In the genomic region with DNA sequence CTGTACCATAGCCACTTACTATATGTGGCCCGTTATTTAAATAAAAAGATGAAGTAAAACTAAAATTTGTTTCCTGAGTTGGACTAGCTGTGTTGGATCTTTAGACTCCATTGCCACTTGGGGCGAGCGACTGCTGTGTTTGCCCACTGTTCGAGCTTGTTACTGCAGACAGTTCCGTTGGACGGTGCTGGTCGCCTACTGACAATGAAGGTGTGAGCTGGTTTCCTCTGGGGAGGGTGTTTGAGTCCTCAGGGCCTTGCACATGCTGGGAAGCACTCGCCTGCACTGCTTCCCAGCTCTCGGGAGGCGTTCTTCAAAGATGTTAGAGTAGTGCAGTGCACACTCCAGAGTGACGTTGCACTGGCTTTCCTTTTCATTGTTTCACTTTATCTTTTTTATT, we compare ENCODE assay signal across 8 mouse cellular contexts. TPM values are rescaled to one million over a fixed set of nuclear protein-coding genes. Genes with fewer than 3 reads are reported as not detected.
DNase-seq lines count a peak whose midpoint lies in the region; ATAC-seq and TF ChIP-seq lines count a peak whose summit lies in the region.
"Had no signal": no experiment of that assay in that cellular context is flagged by ENCODE, and none has a peak within 500 bp of the region (broad histone marks: within the 10 kb centered on the region; RNA-seq: fewer than 3 reads in every experiment).

No protein-coding gene starts in this region.

- ATAC-seq in heart, embryonic 16.5 days (replicated peaks; ENCODE audit: extremely low read depth, insufficient read depth, low FRiP score) = no peak
- ATAC-seq in lung, embryonic 16.5 days (ENCODE audit: low read depth) = no peak

- peak overlapping the region; percentile 77 for H3K4me2 ChIP-seq in heart, embryonic 16.5 days (ENCODE audit: low read depth, low read length)
- peak overlapping the region; percentile 75; the same call in 1 of the 2 replicates for H3K4me2 ChIP-seq in lung, embryonic 16.5 days (ENCODE audit: low read depth, low read length)

- intact Hi-C loops in left cerebral cortex, adult 2 months (cut with DNase I) = loop anchor here (2.0 to 5.0 kb wide), 2 partner anchors 33 to 153 kb away; a partner anchor contains a TSS

- peaks cover 45% of the 10 kb centered on the region for H3K4me1 ChIP-seq in heart, embryonic 16.5 days (ENCODE audit: control insufficient read depth, insufficient read depth, low read length)
- peaks cover 32% of the 10 kb centered on the region for H3K4me1 ChIP-seq in lung, embryonic 16.5 days (replicated peaks; ENCODE audit: control insufficient read depth, insufficient read depth, low read length)

- TF ChIP-seq CTCF in left cerebral cortex, adult 2 months (IDR thresholded peaks at IDR 0.05) = no peak

- peak overlapping the region; percentile 85 for H3K4me3 ChIP-seq in left cerebral cortex, adult 2 months
- peak overlapping the region; percentile 67 for H3K4me3 ChIP-seq in heart, embryonic 16.5 days (ENCODE audit: low read length)
- no peak overlapping the region for H3K4me3 ChIP-seq in lung, embryonic 16.5 days (ENCODE audit: low read length)

- peak in 1 of 2 experiments; percentile 35 for DNase-seq in left cerebral cortex, adult 2 months (ENCODE audit: extremely low spot score in 1 of 2, low spot score in 2 of 2)
- DNase-seq in left cerebral cortex, adult 11 months (ENCODE audit: low spot score) = no peak
- peak; percentile 47 for DNase-seq in ZHBTc4 (ENCODE audit: low read depth, low spot score)
- no peak for DNase-seq in ovary, postnatal 14 days (ENCODE audit: low spot score)
- no peak for DNase-seq in ovary, adult 18-20 months (ENCODE audit: low spot score)

- H3K9me3 ChIP-seq in heart, embryonic 16.5 days (replicated peaks; ENCODE audit: control insufficient read depth, low read length) = no peaks in the 10 kb centered on the region
- H3K9me3 ChIP-seq in lung, embryonic 16.5 days (ENCODE audit: control insufficient read depth, low read length) = no peaks in the 10 kb centered on the region

- peak overlapping the region; percentile 56 for H3K9ac ChIP-seq in heart, embryonic 16.5 days (ENCODE audit: low read length)
- H3K9ac ChIP-seq in lung, embryonic 16.5 days (ENCODE audit: low read length) = no peak overlapping the region

- H3K27ac ChIP-seq in left cerebral cortex, adult 2 months = peak overlapping the region; percentile 74
- H3K27ac ChIP-seq in heart, embryonic 16.5 days (ENCODE audit: low read length) = peak overlapping the region; percentile 82
- H3K27ac ChIP-seq in lung, embryonic 16.5 days (ENCODE audit: low read length) = no peak overlapping the region

- no peaks in the 10 kb centered on the region for H3K36me3 ChIP-seq in heart, embryonic 16.5 days (ENCODE audit: control insufficient read depth, insufficient read depth)
- H3K36me3 ChIP-seq in lung, embryonic 16.5 days (ENCODE audit: control insufficient read depth, insufficient read depth, low read length) = no peaks in the 10 kb centered on the region

- no peaks in the 10 kb centered on the region for H3K27me3 ChIP-seq in heart, embryonic 16.5 days (ENCODE audit: control insufficient read depth, insufficient read depth, low read length)
- no peaks in the 10 kb centered on the region for H3K27me3 ChIP-seq in lung, embryonic 16.5 days (ENCODE audit: control insufficient read depth, insufficient read depth, low read depth, low read length)

- WGBS in heart, embryonic 16.5 days = 12% methylated on average over 11 of the region's 11 CpGs
- 43% methylated on average over 11 of the region's 11 CpGs for WGBS in lung, embryonic 16.5 days

RNA-seq across cellular contexts. Expression of a gene that starts 3.7 kb away (rescaled TPM):
- 100 to 1,000 TPM; 249 to 278 TPM for total RNA-seq in left cerebral cortex, adult 2 months (2021)
- polyA plus RNA-seq in heart, embryonic 16.5 days (2015; fragmentation: Nextera tagmentation; extraction: Ambion mirVana) = 415 and 472 TPM in 2 replicates
- polyA plus RNA-seq in lung, embryonic 16.5 days (2015; fragmentation: Nextera tagmentation; extraction: Ambion mirVana) = 418 and 448 TPM in 2 replicates

RNA-seq across cellular contexts. Expression of a gene that starts 38.7 kb away (rescaled TPM):
- total RNA-seq in left cerebral cortex, adult 2 months (2021) = not detected
- polyA plus RNA-seq in heart, embryonic 16.5 days (2015; fragmentation: Nextera tagmentation; extraction: Ambion mirVana) = 0.22 and 0.30 TPM in 2 replicates
- polyA plus RNA-seq in lung, embryonic 16.5 days (2015; fragmentation: Nextera tagmentation; extraction: Ambion mirVana) = 0.19 and 0.40 TPM in 2 replicates

RNA-seq across cellular contexts. Expression of a gene that starts 44.9 kb away (rescaled TPM):
- total RNA-seq in left cerebral cortex, adult 2 months (2021) = 100 to 1,000 TPM; 140 to 143 TPM
- 214 and 223 TPM in 2 replicates for polyA plus RNA-seq in heart, embryonic 16.5 days (2015; fragmentation: Nextera tagmentation; extraction: Ambion mirVana)
- polyA plus RNA-seq in lung, embryonic 16.5 days (2015; fragmentation: Nextera tagmentation; extraction: Ambion mirVana) = 252 and 267 TPM in 2 replicates

RNA-seq across cellular contexts. Expression of a gene that starts 45.1 kb away (rescaled TPM):
- total RNA-seq in left cerebral cortex, adult 2 months (2021) = 100 to 1,000 TPM; 155 to 164 TPM
- 314 and 324 TPM in 2 replicates for polyA plus RNA-seq in heart, embryonic 16.5 days (2015; fragmentation: Nextera tagmentation; extraction: Ambion mirVana)
- 123 and 126 TPM in 2 replicates for polyA plus RNA-seq in lung, embryonic 16.5 days (2015; fragmentation: Nextera tagmentation; extraction: Ambion mirVana)

RNA-seq across cellular contexts. Expression of a gene that starts 45.2 kb away (rescaled TPM):
- total RNA-seq in left cerebral cortex, adult 2 months (2021) = not detected
- not detected in 2 replicates for polyA plus RNA-seq in heart, embryonic 16.5 days (2015; fragmentation: Nextera tagmentation; extraction: Ambion mirVana)
- polyA plus RNA-seq in lung, embryonic 16.5 days (2015; fragmentation: Nextera tagmentation; extraction: Ambion mirVana) = not detected in 2 replicates
- polyA plus RNA-seq: embryonic facial prominence, embryonic 11.5 days had no signal
